Mouse (Mus musculus): Measurements from ENCODE around the gene 2310007B03Rik. TPM values are rescaled to one million over a fixed set of nuclear protein-coding genes. Genes with fewer than 3 reads are reported as not detected.

2310007B03Rik gene
- not detected for total RNA-seq (2023)

DNA sequence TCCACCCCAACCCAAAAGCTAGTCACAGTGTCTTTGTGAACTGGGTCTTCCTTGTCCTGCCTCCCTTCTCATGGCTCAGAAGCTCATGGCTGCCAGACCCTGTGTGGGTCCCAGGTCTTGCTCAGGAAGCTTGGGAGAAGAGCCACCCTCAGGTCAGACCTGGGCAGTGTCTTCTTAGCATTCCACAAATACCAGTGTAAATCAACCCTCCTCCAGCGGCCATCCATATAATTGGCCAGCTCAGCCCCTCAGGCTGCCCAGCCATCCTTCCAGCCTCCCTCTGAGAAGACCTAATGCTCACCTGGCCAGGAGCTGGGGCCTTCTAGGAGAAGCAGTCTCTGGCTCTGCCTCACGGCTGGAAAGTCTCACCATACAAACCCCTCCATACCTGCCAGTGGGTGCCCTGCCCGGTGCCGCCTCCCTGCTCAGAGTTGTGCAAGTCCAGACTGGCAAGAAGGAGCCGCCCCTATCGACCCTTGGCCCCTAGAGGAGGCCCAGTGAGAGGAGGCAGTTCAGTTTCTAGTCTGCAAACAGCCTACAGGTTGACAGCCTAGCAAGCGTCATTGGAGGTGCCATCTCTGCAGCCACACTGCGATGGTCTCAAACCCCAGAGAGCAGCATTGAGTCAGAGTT lies at the start of gene 2310007B03Rik:
2310007B03Rik (minus strand) TSS at position 448 of the 633 bp plus-strand sequence.

GRCm38 (mm10) chr1:93168295-93168775 lies 7.6 kb upstream of the 2310007B03Rik start, which contains the start of gene Crocc2:
Gene Crocc2 (plus strand): TSS chr1:93168725.

DNA sequence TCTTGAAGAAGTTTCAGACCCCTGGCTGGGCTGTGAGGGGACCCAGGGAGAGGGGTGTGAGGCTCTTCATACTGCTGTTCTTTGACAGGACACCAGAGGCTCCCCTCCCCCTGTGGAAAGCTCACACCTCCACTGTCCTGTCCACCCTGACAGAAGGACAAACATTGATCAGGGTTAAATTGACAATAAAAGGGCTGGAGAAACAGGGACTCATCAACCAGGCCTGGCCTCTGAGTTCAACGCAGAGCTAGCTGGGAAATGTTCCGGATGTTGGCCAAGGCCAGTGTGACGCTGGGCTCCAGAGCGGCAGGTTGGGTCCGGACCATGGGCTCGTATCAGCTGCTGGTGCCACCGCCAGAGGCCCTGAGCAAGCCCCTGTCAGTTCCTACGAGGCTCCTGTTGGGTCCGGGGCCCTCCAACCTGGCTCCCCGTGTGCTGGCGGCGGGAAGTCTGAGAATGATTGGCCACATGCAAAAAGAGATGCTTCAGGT lies 25.7 kb downstream of the 2310007B03Rik start, which contains the start of gene Agxt:
Agxt (plus strand) TSS at position 205 of the 491 bp plus-strand sequence.

GRCm38 (mm10) chr1:93101571-93102061 lies 59.1 kb downstream of the 2310007B03Rik start, which contains the start of gene Kif1a:
Gene Kif1a (minus strand): TSS chr1:93101951.

Other genes with a start within 250 kb of the 2310007B03Rik start
- 10 to 100 TPM; 10.1 to 11.1 TPM for gene Capn10, start 226.6 kb downstream of the 2310007B03Rik start, total RNA-seq (2023)
- gene Gpr35, start 210.1 kb downstream of the 2310007B03Rik start, total RNA-seq (2023) = 100 to 1,000 TPM; 115 to 137 TPM
- under 1 TPM in 1 of 2 experiments, not detected in 1; 0.76 TPM for gene Aqp12, start 154.6 kb downstream of the 2310007B03Rik start, total RNA-seq (2023)
- gene Kif1a, start 59.0 kb downstream of the 2310007B03Rik start, total RNA-seq (2023) = 1 to 10 TPM; 1.0 to 1.5 TPM
- not detected for gene Agxt, start 25.7 kb downstream of the 2310007B03Rik start, total RNA-seq (2023)
- gene Crocc2, start 7.8 kb upstream of the 2310007B03Rik start, total RNA-seq (2023) = under 1 TPM; 0.21 to 0.27 TPM
- 10 to 100 TPM in 1 of 2 experiments, 1 to 10 TPM in 1; 9.2 to 12.2 TPM for gene Sned1, start 74.9 kb upstream of the 2310007B03Rik start, total RNA-seq (2023)
- 1 to 10 TPM; 5.8 to 8.0 TPM for gene Mterf4, start 145.0 kb upstream of the 2310007B03Rik start, total RNA-seq (2023)
- gene Ppp1r7, start 181.9 kb upstream of the 2310007B03Rik start, total RNA-seq (2023) = 10 to 100 TPM; 14.2 to 14.3 TPM
- gene Pask, start 182.5 kb upstream of the 2310007B03Rik start, total RNA-seq (2023) = 1 to 10 TPM in 1 of 2 experiments, under 1 TPM in 1; 0.64 to 2.0 TPM
- not detected for gene Ano7, start 213.0 kb upstream of the 2310007B03Rik start, total RNA-seq (2023)

Data from monocyte, adult 59 days (primary cell).